Mouse (Mus musculus) ES-E14 (cell line): ENCODE measurements around the gene Tmem208. TPM values are rescaled to one million over a fixed set of nuclear protein-coding genes. Genes with fewer than 3 reads are reported as not detected.

Experiments used
- DNase-seq: peaks from one replicate; pipeline ENCODE4 v3.0.0-alpha.2; 2013; ENCODE audit warnings: low read depth, low spot score
- H3K27ac ChIP-seq: 2 replicates; pipeline ENCODE4 v1.5.1; 2012; ENCODE audit warnings: low read depth, mild to moderate bottlenecking, low read length, moderate library complexity, mixed read lengths; ENCODE audit not compliant: poor library complexity, insufficient read depth, severe bottlenecking
- H3K36me3 ChIP-seq: 2 replicates; pipeline ENCODE4 v1.6.1; 2012; ENCODE audit warnings: mild to moderate bottlenecking, low read length, moderate library complexity, mixed read lengths; ENCODE audit not compliant: control insufficient read depth, poor library complexity, insufficient read depth, severe bottlenecking
- H3K4me1 ChIP-seq, 2 experiments: fragments of 150-350 bp in 1 of 2; sonication (generic) in 1 of 2; 2 replicates each; pipeline ENCODE4 v1.6.1; 2012; ENCODE audit warnings: low read length in 2 of 2, mild to moderate bottlenecking in 1 of 2, mixed read lengths in 1 of 2; ENCODE audit not compliant: control insufficient read depth in 2 of 2, insufficient read depth in 2 of 2, poor library complexity in 1 of 2
- H3K4me3 ChIP-seq, 2 experiments: fragments of 150-350 bp in 1 of 2; sonication (generic) in 1 of 2; 2 replicates each; pipeline ENCODE4 v1.5.1; 2012; ENCODE audit warnings: low read length in 2 of 2, low read depth in 1 of 2, mild to moderate bottlenecking in 1 of 2, mixed read lengths in 1 of 2; ENCODE audit not compliant: insufficient read depth in 1 of 2, poor library complexity in 1 of 2, severe bottlenecking in 1 of 2
- H3K9ac ChIP-seq: 2 replicates; pipeline ENCODE4 v1.6.1; 2012; ENCODE audit warnings: low read depth, mild to moderate bottlenecking, low read length, mixed read lengths; ENCODE audit not compliant: poor library complexity, insufficient read depth, severe bottlenecking
- H3K9me3 ChIP-seq: fragments of 150-350 bp; sonication (generic); 2 replicates; pipeline ENCODE4 v1.6.1; 2012; ENCODE audit warnings: low read depth, mild to moderate bottlenecking, low read length; ENCODE audit not compliant: control insufficient read depth, insufficient read depth
- CHD2 ChIP-seq: IDR thresholded peaks from 2 replicates; pipeline ENCODE4 v1.6.1; 2014; ENCODE audit warnings: mild to moderate bottlenecking, low read depth, low read length, inconsistent platforms
- HCFC1 ChIP-seq: IDR thresholded peaks from 2 replicates; pipeline ENCODE4 v1.6.1; 2012; ENCODE audit warnings: low read length, inconsistent platforms, borderline replicate concordance; ENCODE audit not compliant: insufficient read depth
- MAFK ChIP-seq: IDR thresholded peaks from 2 replicates; pipeline ENCODE4 v1.6.1; 2014; ENCODE audit warnings: mild to moderate bottlenecking, low read depth, low read length, inconsistent platforms; ENCODE audit not compliant: insufficient read depth
- ZC3H11A ChIP-seq: IDR thresholded peaks from 2 replicates; pipeline ENCODE4 v1.6.1; 2012; ENCODE audit warnings: low read depth, mild to moderate bottlenecking, inconsistent platforms, low read length, borderline replicate concordance
- ZNF384 ChIP-seq: IDR thresholded peaks from 2 replicates; pipeline ENCODE4 v1.6.1; 2012; ENCODE audit warnings: low read depth, low read length, inconsistent platforms
- in situ Hi-C, 2 experiments: fragments of 600-800 bp; cut with MboI; formaldehyde crosslinking; loops; one replicate each; pipeline ENCODE4 v1.15.1; 2025; ENCODE audit warnings: low sequenced_read_pairs in 2 of 2, inconsistent platforms in 1 of 2; ENCODE audit not compliant: unreplicated experiment in 2 of 2
- total RNA-seq: library from RNA; depleted of rRNA; stranded (reverse); fragments of 300-350 nt; gene quantifications from 2 replicates; pipeline ENCODE4 v1.2.3, GENCODE M21; 2012; rRNA removed

Tmem208 gene
- total RNA-seq = 123 and 133 TPM in 2 replicates

- Histone ChIP-seq H3K36me3 (peaks cover 29% of the 10 kb centered on the region), H3K9ac (peak within 1 kb of the TSS; percentile 76), H3K4me3 (peak within 1 kb of the TSS; percentile 92 to 100), H3K27ac (peak within 1 kb of the TSS; percentile 35; the same call in 1 of the 2 replicates), H3K4me1 (peaks cover 0 to 8% of the 10 kb centered on the region in 2 experiments; a peak in 1 of 4 replicates), H3K9me3 (no peaks in the 10 kb centered on the region)
- in situ Hi-C loops = no loop called here
- peak; percentile 96 for DNase-seq
- TF ChIP-seq MAFK (no peak), CHD2 (no peak), ZNF384 (0 out of 2 replicates have a peak, but pooled peaks have one; percentile 2), HCFC1 (peak; percentile 93), ZC3H11A (no peak)
Observed at GRCm38 (mm10) chr8:105326141-105326672, at the start of gene Tmem208, which contains the start of gene Lrrc29. Gene Tmem208 (plus strand): TSS chr8:105326354. Gene Lrrc29 (minus strand): TSS chr8:105326278.

GRCm38 (mm10) chr8:105278911-105279334 is 47.2 kb upstream of the Tmem208 start:
- Histone ChIP-seq H3K9me3 (no peaks in the 10 kb centered on the region), H3K4me1 (peaks cover 5 to 20% of the 10 kb centered on the region in 2 experiments; a peak in 2 of 4 replicates), H3K9ac (no peak overlapping the region), H3K27ac (no peak overlapping the region), H3K36me3 (no peaks in the 10 kb centered on the region; the same call in 1 of the 2 replicates), H3K4me3 (peak overlapping the region; percentile 23 to 54)
- DNase-seq = no peak
- in situ Hi-C loops = no loop called here
- no peak for TF ChIP-seq ZNF384
- no peak for TF ChIP-seq CHD2
- no peak for TF ChIP-seq HCFC1
- no peak for TF ChIP-seq ZC3H11A
- no peak for TF ChIP-seq MAFK

DNA sequence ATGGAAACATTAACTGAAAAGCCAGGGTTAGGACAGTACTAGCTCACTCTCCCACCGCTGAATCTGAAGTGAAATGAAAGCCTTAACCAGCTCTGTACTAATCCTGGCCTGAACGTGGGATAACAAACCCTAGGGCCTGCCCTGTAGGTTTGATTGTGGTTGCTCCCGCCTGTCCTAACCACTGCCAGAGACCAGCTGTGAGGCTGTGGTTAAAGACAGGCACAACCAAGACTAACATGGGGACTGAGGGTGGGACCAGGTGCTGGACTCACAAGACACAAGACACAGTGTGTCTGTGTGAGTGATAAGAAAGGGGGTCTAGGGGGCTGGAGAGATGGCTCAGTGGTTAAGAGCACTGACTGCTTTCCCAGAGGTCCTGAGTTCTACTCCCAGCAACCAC is 45.6 kb upstream of the Tmem208 start:
- no peak for DNase-seq
- Histone ChIP-seq H3K27ac (no peak overlapping the region), H3K4me3 (no peak overlapping the region), H3K9ac (no peak overlapping the region), H3K36me3 (no peaks in the 10 kb centered on the region; the same call in 1 of the 2 replicates), H3K4me1 (peaks cover 5 to 20% of the 10 kb centered on the region in 2 experiments; a peak in 2 of 4 replicates), H3K9me3 (no peaks in the 10 kb centered on the region)
- in situ Hi-C loops = no loop called here
- TF ChIP-seq ZC3H11A = no peak
- no peak for TF ChIP-seq HCFC1

- H3K4me1 ChIP-seq = peaks cover 1 to 18% of the 10 kb centered on the region in 2 experiments; a peak in 1 of 4 replicates
- H3K36me3 ChIP-seq = no peaks in the 10 kb centered on the region; the same call in 1 of the 2 replicates
- no peak overlapping the region for H3K4me3 ChIP-seq
- H3K9ac ChIP-seq = no peak overlapping the region
- H3K27ac ChIP-seq = no peak overlapping the region
- TF ChIP-seq ZC3H11A = no peak
- TF ChIP-seq HCFC1 = no peak
- no peak for TF ChIP-seq ZNF384
- TF ChIP-seq MAFK = no peak
- TF ChIP-seq CHD2 = no peak
- DNase-seq = no peak
- in situ Hi-C loops = no loop called here
- H3K9me3 ChIP-seq = no peaks in the 10 kb centered on the region
Observed at GRCm38 (mm10) chr8:105281821-105282220, 44.3 kb upstream of the Tmem208 start.
